Mouse (Mus musculus) CH12.LX (cell line): ENCODE data around the gene Rps6ka5.

ENCODE experiments used
- CHD2 ChIP-seq: IDR thresholded peaks from 2 replicates; pipeline ENCODE4 v1.6.1; 2011; ENCODE audit warnings: low read length, improper control_type of control experiment
- E2F4 ChIP-seq: IDR thresholded peaks from 2 replicates; pipeline ENCODE4 v1.6.1; 2011; ENCODE audit warnings: low read depth, low read length, improper control_type of control experiment; ENCODE audit not compliant: insufficient replicate concordance
- ETS1 ChIP-seq: conservative IDR thresholded peaks from 2 replicates; pipeline ENCODE4 v1.6.1; 2012; ENCODE audit warnings: low read depth, mild to moderate bottlenecking, inconsistent platforms, low read length, improper control_type of control experiment, moderate library complexity
- HCFC1 ChIP-seq: IDR thresholded peaks from 2 replicates; pipeline ENCODE4 v1.6.1; 2012; ENCODE audit warnings: low read depth, mild to moderate bottlenecking, inconsistent platforms, low read length, improper control_type of control experiment
- ZNF384 ChIP-seq: IDR thresholded peaks from 2 replicates; pipeline ENCODE4 v1.6.1; 2012; ENCODE audit warnings: low read depth, low read length, improper control_type of control experiment, inconsistent platforms

DNA sequence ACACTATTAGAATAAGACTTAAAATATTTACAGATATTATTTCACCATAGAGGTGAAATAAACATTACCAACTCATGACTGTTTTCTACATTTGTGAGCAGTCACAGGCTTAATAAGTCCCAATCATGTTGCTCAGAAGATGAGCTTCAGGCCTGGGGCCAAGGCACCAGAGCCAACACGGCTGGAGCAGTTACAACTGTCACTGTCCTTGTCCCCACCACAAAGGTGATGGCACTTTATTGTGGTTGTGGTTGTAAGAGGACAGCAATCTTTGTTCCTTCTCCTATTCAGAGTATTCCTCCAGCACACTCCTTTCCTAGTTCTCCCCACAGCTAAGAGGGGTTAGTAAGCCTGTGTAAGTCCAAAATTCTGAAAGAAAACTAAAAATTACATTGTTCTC is 45.5 kb downstream of the Rps6ka5 start:
- TF ChIP-seq CHD2 (no peak), E2F4 (no peak), ETS1 (no peak), ZNF384 (no peak), HCFC1 (no peak)
